Mouse (Mus musculus) C2C12 (cell line): ENCODE results near the gene Dusp22. TPM values are rescaled to one million over a fixed set of nuclear protein-coding genes. Genes with fewer than 3 reads are reported as not detected.

Experiments
- H3K27me3 ChIP-seq: one replicate; pipeline ENCODE4 v1.6.1; 2011; ENCODE audit not compliant: control insufficient read depth, insufficient read depth, insufficient read length
- H3K36me3 ChIP-seq: one replicate; pipeline ENCODE4 v1.6.1; 2011; ENCODE audit not compliant: control insufficient read depth, insufficient read depth
- H3K4me3 ChIP-seq: one replicate; pipeline ENCODE4 v1.5.1; 2011; ENCODE audit warnings: mild to moderate bottlenecking, control low read depth; ENCODE audit not compliant: poor library complexity, insufficient read depth, severe bottlenecking
- H3K79me2 ChIP-seq: one replicate; pipeline ENCODE4 v1.6.1; 2011; ENCODE audit not compliant: control insufficient read depth, insufficient read depth
- H3K79me3 ChIP-seq: one replicate; pipeline ENCODE4 v1.6.1; 2011; ENCODE audit warnings: low read depth, control low read depth
- H3ac ChIP-seq: one replicate; pipeline ENCODE3; 2011; ENCODE audit warnings: low read depth; ENCODE audit not compliant: control insufficient read depth, insufficient read length
- CEBPB ChIP-seq: IDR thresholded peaks from one replicate; pipeline ENCODE4 v1.6.1; 2011; ENCODE audit warnings: low read depth, mild to moderate bottlenecking, control low read depth, moderate library complexity
- CTCF ChIP-seq: IDR thresholded peaks from one replicate; pipeline ENCODE4 v1.5.1; 2011; ENCODE audit not compliant: control insufficient read depth, insufficient read depth, insufficient read length
- FOSL1 ChIP-seq: IDR thresholded peaks from one replicate; pipeline ENCODE4 v1.8.0; 2011; ENCODE audit warnings: mild to moderate bottlenecking, low read length; ENCODE audit not compliant: poor library complexity, insufficient read depth, severe bottlenecking
- MAX ChIP-seq: IDR thresholded peaks from one replicate; pipeline ENCODE4 v1.6.1; 2011; ENCODE audit warnings: mild to moderate bottlenecking, control low read depth
- MYOD1 ChIP-seq: IDR thresholded peaks from one replicate; pipeline ENCODE4 v1.6.1; 2011; ENCODE audit warnings: low read depth; ENCODE audit not compliant: control insufficient read depth, insufficient read length
- MYOG ChIP-seq: IDR thresholded peaks from one replicate; pipeline ENCODE4 v1.6.1; 2011; ENCODE audit not compliant: control insufficient read depth, insufficient read length; ENCODE audit errors: extremely low read depth
- USF1 ChIP-seq: IDR thresholded peaks from one replicate; pipeline ENCODE4 v1.6.1; 2011; ENCODE audit warnings: low read depth, mild to moderate bottlenecking, control low read depth, moderate library complexity
- polyA plus RNA-seq: library from polyadenylated mRNA; unstranded; fragments of >200 nt; fragmentation: generic; extraction: Trizol; gene quantifications from one replicate; pipeline ENCODE4 v1.2.1, GENCODE M21; 2012; ENCODE audit warnings: missing spikeins

The Dusp22 gene
- polyA plus RNA-seq, 1 experiment: 4.5 TPM

- no peaks in the 10 kb centered on the region for H3K79me2 ChIP-seq
- H3K79me3 ChIP-seq: no peaks in the 10 kb centered on the region
- TF ChIP-seq MYOD1 (no peak), USF1 (no peak), FOSL1 (no peak), CEBPB (no peak), MYOG (no peak), MAX (no peak), CTCF (no peak)
- H3K27me3 ChIP-seq: no peaks in the 10 kb centered on the region
- H3K36me3 ChIP-seq: no peaks in the 10 kb centered on the region
- no peak overlapping the region for H3ac ChIP-seq
- H3K4me3 ChIP-seq: no peak overlapping the region
Observed at GRCm38 (mm10) chr13:30691441-30692292, 31.9 kb downstream of the Dusp22 start.

- TF ChIP-seq FOSL1 (no peak), MYOD1 (no peak), MAX (no peak), CEBPB (no peak), CTCF (no peak), USF1 (no peak), MYOG (no peak)
- Histone ChIP-seq H3K79me3 (no peaks in the 10 kb centered on the region), H3K36me3 (no peaks in the 10 kb centered on the region), H3ac (no peak overlapping the region), H3K79me2 (no peaks in the 10 kb centered on the region), H3K27me3 (no peaks in the 10 kb centered on the region), H3K4me3 (no peak overlapping the region)
Observed at GRCm38 (mm10) chr13:30692644-30693385, 33.0 kb downstream of the Dusp22 start.

- no peak overlapping the region for H3K4me3 ChIP-seq
- H3ac ChIP-seq: no peak overlapping the region
- H3K79me3 ChIP-seq: no peaks in the 10 kb centered on the region
- TF ChIP-seq MYOG: no peak
- peak; percentile 25 for TF ChIP-seq MYOD1
- TF ChIP-seq MAX: no peak
- H3K79me2 ChIP-seq: no peaks in the 10 kb centered on the region
- H3K36me3 ChIP-seq: no peaks in the 10 kb centered on the region
- no peaks in the 10 kb centered on the region for H3K27me3 ChIP-seq
Observed at GRCm38 (mm10) chr13:30695232-30695631, 35.4 kb downstream of the Dusp22 start.

- Histone ChIP-seq H3K79me3 (no peaks in the 10 kb centered on the region), H3K36me3 (no peaks in the 10 kb centered on the region), H3K4me3 (no peak overlapping the region), H3K27me3 (no peaks in the 10 kb centered on the region), H3K79me2 (no peaks in the 10 kb centered on the region), H3ac (no peak overlapping the region)
- no peak for TF ChIP-seq CEBPB
- no peak for TF ChIP-seq MYOD1
- TF ChIP-seq MYOG: no peak
- TF ChIP-seq USF1: no peak
- no peak for TF ChIP-seq MAX
- TF ChIP-seq CTCF: no peak
- TF ChIP-seq FOSL1: no peak
Observed at GRCm38 (mm10) chr13:30695890-30696289, 36.1 kb downstream of the Dusp22 start.

- Histone ChIP-seq H3ac (no peak overlapping the region), H3K79me2 (no peaks in the 10 kb centered on the region), H3K36me3 (no peaks in the 10 kb centered on the region), H3K79me3 (no peaks in the 10 kb centered on the region), H3K4me3 (no peak overlapping the region), H3K27me3 (no peaks in the 10 kb centered on the region)
- TF ChIP-seq MAX (no peak), FOSL1 (no peak), CTCF (no peak), CEBPB (no peak)
Observed at GRCm38 (mm10) chr13:30697880-30698279, 38.1 kb downstream of the Dusp22 start.
